Mouse (Mus musculus): ENCODE measurements around the gene Lrrc61. TPM values are rescaled to one million over a fixed set of nuclear protein-coding genes. Genes with fewer than 3 reads are reported as not detected.

The Lrrc61 gene
- total RNA-seq, 1 experiment from 2014 or later, result 11.2 TPM

DNA sequence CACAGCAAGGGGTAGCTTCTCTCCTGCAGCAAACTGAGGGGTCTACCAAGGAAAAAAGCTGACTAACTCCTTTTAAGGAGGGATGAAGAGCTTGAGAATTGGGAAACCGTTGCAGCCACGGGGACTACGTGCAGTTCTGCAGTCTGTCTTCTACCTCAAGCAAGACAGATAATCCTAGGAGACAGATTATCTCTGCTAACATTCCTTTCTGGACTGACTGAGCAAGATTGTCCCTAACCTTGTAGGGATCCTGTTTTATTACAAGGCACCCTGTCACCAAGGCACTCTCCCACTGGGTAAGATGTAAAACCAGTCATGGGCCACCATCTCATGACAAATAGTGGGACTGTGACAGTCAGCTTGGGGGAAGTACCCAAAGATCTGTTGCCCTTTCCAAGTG is 26.7 kb downstream of the Lrrc61 start:
- no peak for ATAC-seq (replicated peaks; ENCODE audit: insufficient number of reproducible peaks, low FRiP score, low TSS enrichment, poor library complexity, severe bottlenecking)

DNA sequence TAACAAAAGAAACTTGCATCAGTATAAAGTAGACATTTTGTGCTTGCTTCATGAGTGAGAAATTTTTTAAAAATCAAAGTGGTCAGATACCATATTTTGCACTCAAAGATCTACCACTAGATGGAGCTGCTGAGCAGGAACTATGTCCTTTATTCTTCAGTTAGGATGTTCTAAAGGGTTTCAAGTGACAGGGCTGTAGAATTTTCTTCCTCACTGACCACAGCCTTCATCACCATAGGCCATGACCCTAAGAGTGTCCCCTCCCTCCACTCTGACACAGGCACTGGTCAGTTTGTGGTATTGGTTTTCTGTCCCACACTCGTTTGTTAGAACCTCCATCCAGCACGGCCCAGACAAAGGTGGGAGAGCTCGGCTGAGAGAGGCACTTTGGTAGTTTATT is 27.4 kb downstream of the Lrrc61 start:
- ATAC-seq (replicated peaks; ENCODE audit: insufficient number of reproducible peaks, low FRiP score, low TSS enrichment, poor library complexity, severe bottlenecking), result 0 out of 2 replicates have a peak, but pooled peaks have one; percentile 51

DNA sequence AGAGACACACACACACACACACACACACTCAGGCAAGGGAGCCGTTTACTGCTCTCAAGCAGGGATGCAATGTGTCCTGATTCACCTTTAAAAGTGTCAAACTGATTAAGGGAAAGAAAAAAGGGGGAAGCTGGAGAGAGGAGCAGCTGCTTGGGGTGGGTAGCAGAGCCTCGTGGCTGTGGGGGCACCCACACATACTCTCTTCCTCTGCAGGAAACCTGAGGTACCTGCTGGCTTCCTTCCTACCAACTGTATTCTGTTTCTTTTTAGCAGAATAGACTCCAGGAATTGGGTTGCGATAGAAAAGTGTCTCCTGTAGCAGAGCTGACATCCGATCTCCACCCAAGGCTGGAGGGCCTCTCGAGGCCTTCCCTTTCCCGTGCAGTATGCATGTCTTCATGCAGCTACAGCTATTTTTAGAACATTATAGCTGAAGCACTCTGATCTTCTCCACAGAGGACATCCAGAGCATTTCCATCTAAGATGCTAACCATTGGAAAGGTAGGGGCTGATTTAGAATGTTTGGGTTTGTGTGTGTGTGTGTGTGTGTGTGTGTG is 34.7 kb downstream of the Lrrc61 start, which contains the start of gene Gm45021:
Gene Gm45021, plus strand, starts transcription at position 417 of the 557 bp plus-strand sequence.
- no peak for ATAC-seq (replicated peaks; ENCODE audit: insufficient number of reproducible peaks, low FRiP score, low TSS enrichment, poor library complexity, severe bottlenecking)

DNA sequence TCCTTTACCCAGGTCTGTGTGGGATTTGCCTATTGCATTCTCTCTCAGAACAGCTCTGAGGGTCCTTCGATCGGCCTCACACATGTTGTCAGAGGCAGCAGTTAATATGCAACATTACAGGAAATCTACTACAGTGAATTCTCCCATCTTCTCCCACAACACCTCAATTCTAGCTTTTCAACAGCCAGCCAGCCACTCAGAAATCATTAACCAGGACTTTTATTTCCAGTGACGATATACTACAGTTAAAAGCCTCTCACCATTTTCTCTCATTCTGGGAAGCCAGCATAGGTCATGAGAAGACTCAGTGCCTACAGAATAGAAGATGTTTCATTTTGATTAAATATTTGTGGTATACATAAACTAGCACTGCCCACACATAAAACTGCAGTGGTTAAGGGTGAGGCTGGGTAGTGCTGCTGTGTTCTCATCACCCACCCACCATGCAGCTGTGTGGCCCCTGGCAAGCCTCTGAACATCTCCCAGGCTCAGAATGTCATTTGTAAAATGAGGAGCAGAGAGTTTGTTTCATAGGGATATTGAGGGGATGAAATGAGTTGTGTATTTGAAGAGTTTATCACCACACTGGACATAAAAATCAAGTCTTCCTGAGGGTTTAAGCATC is 36.7 kb downstream of the Lrrc61 start:
- ATAC-seq (replicated peaks; ENCODE audit: insufficient number of reproducible peaks, low FRiP score, low TSS enrichment, poor library complexity, severe bottlenecking), result no peak

DNA sequence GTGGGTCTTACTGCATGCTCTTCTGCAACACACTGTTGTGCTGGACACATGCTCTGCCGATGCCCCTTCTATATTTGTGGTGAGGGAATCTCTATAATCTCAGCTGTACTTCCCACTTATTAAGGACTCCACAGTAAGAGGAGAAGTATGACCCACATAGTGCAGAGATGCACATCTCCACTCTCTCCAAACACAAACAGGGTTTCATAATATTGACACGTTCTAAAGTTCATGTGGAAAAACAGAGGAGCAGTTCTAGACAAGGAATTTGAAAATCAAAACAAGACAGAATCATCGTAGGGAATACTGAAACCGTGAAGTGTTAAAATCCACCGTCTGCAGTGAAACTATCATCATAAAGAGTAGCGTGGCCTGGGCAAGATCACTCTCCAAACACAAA is 37.3 kb downstream of the Lrrc61 start:
- no peak for ATAC-seq (replicated peaks; ENCODE audit: insufficient number of reproducible peaks, low FRiP score, low TSS enrichment, poor library complexity, severe bottlenecking)

DNA sequence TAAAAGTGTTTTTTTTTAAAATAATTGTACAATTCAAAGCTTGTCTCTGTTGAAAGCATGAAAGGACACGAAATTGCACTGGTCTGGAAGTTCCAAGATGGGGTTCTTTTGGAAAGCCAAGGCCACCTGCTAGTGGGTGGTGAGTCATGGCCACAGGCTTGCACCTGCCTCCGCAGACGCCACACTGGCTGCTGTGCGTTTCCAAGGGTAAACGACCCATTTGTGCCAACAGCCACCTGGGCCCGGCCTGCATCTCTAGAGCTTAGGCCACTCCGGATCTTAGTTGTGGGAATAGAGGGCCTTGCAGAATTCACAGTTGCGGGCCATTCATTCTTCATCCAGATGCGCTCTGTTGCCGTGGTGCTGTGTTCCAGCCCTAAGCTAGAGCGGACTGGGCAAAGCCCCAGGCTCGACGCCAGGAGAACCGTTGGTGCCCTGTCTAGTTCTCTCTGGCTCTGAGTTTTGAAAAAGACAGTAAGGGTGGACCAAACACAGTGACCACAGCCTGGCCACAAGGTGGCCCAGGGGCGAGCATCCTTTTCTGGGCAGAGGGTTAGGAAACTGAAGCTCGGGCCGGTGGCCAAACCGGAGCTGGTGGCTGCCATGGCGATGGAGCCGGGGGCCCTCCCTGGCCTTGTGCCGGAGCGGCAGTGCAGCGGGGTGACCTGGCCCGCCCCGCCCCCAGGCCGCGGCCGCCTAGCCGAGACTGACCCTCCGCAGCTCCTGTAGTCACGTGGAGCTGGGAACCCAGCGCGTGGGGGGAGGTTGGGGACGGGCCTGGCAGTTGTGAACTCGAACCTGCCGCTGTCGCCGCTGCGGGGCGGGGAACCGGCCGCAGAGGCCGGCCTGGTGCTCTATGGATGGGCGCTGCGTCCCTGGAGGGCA is 38.8 kb downstream of the Lrrc61 start, which contains the start of the genes Repin1 and Gm44965:
Gene Repin1, plus strand, starts transcription at position 726 of the 885 bp plus-strand sequence.
Gene Gm44965, plus strand, starts transcription at position 784 of the 885 bp plus-strand sequence.
- ATAC-seq (replicated peaks; ENCODE audit: insufficient number of reproducible peaks, low FRiP score, low TSS enrichment, poor library complexity, severe bottlenecking), result peak; percentile 47

DNA sequence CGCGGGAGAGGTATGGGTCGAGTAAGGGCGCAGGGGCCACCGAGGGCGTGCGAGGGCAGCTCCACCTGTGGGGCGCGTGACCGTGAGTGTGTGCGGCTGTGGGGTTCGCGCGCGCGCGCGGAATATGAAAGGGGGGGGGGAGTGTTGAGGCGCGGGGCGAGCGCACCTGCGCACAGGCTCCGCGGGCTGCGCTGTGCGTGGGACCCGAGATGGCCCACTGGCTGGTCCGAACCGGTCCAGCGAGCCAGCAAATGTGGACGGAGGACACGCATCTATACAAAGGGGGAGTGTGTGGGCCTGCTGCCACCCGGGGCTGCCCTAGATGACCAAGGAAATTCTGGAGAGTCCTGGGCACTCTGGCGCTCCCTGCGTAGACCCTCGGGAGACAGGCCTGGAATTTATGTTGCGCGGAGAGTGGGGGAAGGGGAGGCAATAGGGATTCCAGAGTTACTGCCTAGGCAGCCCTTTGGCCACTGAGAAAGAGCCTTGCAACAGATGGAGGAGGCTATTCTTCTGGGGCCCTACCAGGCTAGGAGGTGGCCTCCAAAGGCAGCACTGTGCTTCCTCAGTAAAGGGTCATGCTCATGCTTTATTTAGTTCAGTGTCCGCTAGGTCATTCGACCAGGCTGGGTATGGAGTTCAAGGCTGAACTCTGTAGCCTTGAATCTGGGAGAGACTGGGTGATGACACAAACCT is 39.6 kb downstream of the Lrrc61 start:
- 0 out of 2 replicates have a peak, but pooled peaks have one; percentile 20 for ATAC-seq (replicated peaks; ENCODE audit: insufficient number of reproducible peaks, low FRiP score, low TSS enrichment, poor library complexity, severe bottlenecking)

DNA sequence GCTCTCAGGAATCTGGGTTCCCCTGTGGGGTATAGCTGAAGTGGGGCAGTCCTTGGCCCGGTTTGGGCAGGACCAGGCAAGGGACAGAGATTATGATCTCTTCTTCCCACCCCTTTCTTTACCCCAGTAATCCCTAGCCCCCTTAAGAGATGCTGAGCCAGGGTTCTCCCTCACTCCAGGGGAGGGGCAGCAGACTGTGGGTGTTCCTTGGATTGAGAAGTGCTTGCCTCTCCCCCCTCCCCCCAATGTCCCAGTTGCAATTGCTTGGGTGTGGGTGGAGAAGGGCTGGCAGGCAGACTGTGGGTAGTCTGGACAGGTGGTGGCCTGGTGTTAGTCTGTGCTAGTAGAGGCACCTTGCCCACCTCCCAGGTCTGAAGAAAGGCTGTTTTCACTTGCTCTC is 40.7 kb downstream of the Lrrc61 start:
- ATAC-seq (replicated peaks; ENCODE audit: insufficient number of reproducible peaks, low FRiP score, low TSS enrichment, poor library complexity, severe bottlenecking), result no peak

DNA sequence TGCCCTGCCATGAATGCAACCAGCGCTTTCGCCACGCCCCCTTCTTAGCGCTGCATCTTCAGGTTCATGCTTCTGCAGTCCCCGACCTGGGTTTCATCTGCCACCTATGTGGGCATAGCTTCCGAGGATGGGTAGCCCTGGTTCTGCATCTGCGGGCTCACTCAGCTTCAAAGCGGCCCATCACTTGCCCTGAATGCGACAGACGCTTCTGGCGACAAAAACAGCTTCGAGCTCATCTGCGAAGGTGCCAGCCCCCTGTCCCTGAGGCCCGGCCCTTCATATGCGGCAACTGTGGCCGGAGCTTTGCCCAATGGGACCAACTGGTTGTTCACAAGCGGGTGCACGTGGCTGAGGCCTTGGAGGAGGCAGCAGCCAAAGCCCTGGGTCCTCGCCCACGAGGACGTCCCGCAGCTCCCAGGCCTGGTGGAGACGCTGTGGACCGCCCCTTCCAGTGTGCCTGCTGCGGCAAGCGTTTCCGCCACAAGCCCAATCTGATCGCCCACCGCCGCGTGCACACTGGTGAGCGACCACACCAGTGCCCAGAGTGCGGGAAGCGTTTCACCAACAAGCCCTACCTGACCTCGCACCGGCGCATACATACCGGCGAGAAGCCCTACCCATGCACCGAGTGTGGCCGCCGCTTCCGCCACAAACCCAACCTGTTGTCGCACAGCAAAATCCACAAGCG is 42.1 kb downstream of the Lrrc61 start:
- ATAC-seq (replicated peaks; ENCODE audit: insufficient number of reproducible peaks, low FRiP score, low TSS enrichment, poor library complexity, severe bottlenecking), result no peak

DNA sequence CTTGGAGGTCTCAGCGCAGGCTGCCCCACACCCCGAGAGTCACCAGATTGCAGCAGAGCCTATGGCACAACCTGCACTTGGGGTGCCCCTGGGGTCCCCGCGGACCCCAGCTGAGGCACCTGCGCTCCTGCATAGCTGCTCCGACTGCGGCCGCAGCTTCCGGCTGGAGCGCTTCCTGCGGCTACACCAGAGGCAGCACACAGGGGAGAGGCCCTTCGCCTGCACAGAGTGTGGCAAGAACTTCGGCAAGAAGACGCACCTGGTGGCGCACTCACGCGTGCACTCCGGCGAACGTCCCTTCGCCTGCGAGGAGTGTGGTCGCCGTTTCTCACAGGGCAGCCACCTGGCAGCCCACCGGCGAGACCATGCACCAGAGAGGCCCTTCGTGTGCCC is 42.6 kb downstream of the Lrrc61 start:
- no peak for ATAC-seq (replicated peaks; ENCODE audit: insufficient number of reproducible peaks, low FRiP score, low TSS enrichment, poor library complexity, severe bottlenecking)

DNA sequence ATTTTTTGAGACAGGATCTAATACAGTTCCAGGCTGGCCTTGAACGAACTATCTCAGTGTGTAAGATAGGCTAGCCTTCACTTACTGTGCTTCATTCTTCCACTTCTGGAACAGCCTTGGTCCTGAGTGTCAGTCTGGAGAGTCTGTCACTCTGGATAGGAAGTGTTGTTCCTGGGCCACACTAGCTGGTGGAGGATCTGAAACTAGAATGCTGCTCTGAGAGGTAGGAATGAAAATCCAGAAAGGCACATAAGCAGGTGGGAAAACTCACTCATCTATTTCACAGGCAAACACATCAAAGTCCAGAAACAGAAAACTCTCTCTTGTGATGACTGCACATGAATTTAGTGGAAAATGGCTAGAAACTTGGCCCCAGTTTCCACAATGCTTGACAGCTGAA is 46.0 kb downstream of the Lrrc61 start:
- ATAC-seq (replicated peaks; ENCODE audit: insufficient number of reproducible peaks, low FRiP score, low TSS enrichment, poor library complexity, severe bottlenecking), result no peak

DNA sequence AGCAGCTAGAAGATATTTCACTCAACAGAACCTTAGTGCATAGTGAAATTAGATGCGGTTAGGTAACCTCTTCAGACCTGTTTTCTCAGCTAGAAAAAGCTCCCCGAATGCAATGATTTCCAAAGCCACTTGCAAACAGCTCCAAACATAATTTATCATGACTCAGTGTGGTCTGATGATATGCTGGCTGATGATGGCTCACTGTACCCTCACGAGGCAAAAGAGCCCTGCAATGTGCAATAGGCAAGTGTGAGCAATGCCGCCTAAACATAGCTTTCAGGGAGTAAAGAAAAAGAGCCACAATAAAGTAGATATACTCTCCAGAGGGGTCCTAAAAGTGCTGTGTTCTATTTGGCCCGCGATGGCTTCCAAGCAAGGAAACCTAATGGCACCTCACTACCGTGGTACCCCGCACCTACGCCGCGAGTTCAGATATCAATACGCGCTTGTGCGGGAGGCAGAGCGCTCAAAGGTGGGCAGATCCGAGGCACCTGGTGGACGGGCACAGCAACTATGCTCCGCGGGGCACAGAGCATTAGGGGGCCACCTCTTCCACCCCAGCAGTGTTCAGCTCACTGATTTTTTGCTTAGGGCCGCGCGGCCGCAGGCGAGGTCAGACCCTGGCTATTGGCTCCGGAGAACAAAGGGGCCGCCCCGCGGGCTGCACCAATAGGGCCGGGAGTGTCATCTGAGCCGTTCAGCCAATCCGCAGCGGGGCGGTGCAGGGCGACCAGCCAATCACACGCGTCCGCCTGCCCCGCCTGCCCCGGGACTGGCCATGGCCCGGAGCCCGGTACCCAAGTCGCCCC is 46.9 kb downstream of the Lrrc61 start, which contains the start of gene Zfp775:
Gene Zfp775, plus strand, starts transcription at position 793 of the 809 bp plus-strand sequence.
- ATAC-seq (replicated peaks; ENCODE audit: insufficient number of reproducible peaks, low FRiP score, low TSS enrichment, poor library complexity, severe bottlenecking), result peak; percentile 99

DNA sequence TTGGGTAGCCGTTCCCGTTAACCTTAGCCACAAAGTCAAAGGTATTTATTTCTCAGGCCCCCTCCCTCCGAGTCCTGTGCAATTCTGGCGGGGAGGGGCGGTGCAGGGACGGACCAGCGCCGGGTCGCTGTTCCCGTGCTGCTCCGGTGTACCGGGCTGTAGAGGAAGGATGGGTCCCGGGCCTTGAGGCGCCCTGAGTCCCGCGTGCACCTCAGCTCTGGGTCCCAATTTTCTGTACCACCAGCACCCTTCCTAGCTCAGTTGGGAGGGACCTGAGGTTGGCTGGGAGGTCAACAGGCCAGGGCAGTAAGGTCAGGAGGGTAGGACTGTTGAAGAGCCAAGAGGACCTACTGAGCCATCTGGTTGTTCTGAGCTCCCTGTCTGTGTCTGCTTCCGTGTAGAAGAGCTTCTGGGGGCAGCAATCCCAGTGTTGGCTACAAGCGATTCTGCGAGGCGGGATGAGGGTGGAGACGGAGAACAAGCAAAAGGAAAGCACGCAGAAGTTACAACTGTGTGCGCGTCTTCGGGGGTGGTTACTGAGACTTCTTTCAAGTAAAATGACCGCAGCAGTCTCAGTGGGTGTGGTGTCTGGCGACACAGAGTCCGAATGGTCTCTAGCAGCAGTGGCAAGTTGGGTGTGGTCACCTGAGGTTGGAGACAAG is 47.6 kb downstream of the Lrrc61 start:
- peak; percentile 24 for ATAC-seq (replicated peaks; ENCODE audit: insufficient number of reproducible peaks, low FRiP score, low TSS enrichment, poor library complexity, severe bottlenecking)

DNA sequence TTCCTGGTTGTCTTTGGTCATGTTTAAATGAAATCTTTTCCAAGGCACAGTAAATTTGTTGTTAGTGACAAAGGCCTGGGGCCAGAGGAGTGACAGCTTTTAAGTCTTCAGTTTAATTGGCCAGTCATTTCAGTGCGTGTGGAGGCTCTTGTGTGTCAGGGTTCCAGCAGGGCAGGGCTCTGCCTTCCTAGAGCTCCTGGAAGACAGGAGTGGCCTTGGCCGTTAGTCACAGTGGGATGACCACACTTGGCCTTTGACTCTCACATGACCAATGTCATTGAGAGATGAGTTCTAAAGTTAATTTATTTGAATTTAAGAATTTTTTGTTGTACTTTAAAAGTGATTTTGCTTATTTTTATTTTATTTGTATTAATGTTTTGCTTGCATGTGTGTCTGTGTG is 53.5 kb downstream of the Lrrc61 start:
- no peak for ATAC-seq (replicated peaks; ENCODE audit: insufficient number of reproducible peaks, low FRiP score, low TSS enrichment, poor library complexity, severe bottlenecking)

DNA sequence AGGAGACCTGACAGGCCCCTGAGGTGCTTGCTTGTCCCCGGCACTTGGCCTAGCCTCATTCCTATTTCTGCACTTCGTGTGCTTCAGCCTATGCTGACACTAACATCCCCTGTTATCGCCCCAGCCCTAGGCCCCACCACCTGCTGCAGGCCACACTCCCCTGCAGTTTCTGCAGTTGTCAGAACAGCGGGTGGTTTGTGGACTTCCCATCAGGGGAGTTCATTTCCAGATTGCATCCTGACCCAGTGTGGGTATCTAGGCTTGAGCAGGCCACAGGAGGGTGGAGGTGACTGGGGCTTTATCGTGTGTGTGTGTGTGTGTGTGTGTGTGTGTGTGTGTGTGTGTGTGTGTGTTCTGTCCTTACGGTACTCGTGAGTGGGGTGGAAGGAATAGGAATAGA is 54.9 kb downstream of the Lrrc61 start:
- no peak for ATAC-seq (replicated peaks; ENCODE audit: insufficient number of reproducible peaks, low FRiP score, low TSS enrichment, poor library complexity, severe bottlenecking)

DNA sequence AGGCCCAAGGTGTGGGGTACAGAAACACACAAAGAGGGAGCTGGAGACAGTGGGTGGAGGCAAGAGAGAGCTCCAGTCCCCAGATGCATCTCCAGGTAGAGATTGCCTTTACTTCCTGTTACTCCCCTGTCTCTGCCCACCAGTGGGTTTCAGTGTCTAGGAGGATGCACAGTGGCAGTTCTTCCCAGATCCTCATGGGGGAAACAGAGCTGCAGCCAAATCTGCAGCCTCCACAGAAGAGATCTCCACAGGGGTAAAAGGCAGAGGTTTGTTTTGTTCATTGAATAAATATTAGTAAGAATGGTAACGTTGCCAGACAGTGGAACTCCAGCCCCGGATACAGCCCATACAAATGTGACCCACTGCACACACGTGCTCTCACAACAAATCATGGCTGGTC is 56.1 kb downstream of the Lrrc61 start:
- no peak for ATAC-seq (replicated peaks; ENCODE audit: insufficient number of reproducible peaks, low FRiP score, low TSS enrichment, poor library complexity, severe bottlenecking)

DNA sequence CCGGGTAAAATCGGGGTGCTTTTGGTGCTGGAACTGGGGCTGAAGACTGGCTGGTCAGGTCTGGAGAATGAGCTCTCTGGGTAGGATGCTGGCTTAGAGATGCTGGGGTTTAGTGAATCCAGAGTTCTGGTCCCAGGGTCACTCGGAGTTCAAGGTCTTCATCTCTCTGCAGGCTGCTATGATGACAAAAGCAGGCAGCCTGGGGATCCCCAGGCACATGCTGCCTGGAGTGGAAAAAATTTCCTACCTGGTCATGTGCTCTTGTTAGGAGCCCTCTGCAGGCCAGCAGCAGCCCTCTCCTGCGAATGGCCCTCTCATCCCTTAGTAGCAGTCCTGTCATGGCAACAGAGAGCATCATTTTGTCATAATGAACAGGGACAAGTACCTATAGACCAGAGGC is 58.9 kb downstream of the Lrrc61 start:
- ATAC-seq (replicated peaks; ENCODE audit: insufficient number of reproducible peaks, low FRiP score, low TSS enrichment, poor library complexity, severe bottlenecking), result no peak
